Mouse (Mus musculus) E14TG2a.4 (cell line): ENCODE data around the gene Ankrd42.

ENCODE experiments used
- CTCF ChIP-seq: conservative IDR thresholded peaks from 2 replicates; pipeline ENCODE4 v1.5.1; 2014; ENCODE audit warnings: low read length
- NANOG ChIP-seq: IDR thresholded peaks from 2 replicates; pipeline ENCODE4 v1.6.1; 2014; ENCODE audit warnings: borderline replicate concordance, low read length, mixed read lengths
- POU5F1 ChIP-seq: IDR thresholded peaks from 2 replicates; pipeline ENCODE4 v1.6.1; 2014; ENCODE audit warnings: low read length, borderline replicate concordance

- TF ChIP-seq CTCF (no peak), POU5F1 (no peak), NANOG (no peak)
Observed at GRCm38 (mm10) chr7:92589986-92590385, 47.0 kb downstream of the Ankrd42 start.
